Mouse (Mus musculus): ENCODE results near the gene Gmpr.

GRCm38 (mm10) chr13:45502791-45503190, 4.5 kb upstream of the Gmpr start:
- TF ChIP-seq CTCF (IDR thresholded peaks at IDR 0.05) (no peak), EP300 (IDR thresholded peaks at IDR 0.05) (no peak)

Measured in lung, postnatal 0 days (tissue).